ENCODE assay signal across 10 mouse cellular contexts in the genomic region with DNA sequence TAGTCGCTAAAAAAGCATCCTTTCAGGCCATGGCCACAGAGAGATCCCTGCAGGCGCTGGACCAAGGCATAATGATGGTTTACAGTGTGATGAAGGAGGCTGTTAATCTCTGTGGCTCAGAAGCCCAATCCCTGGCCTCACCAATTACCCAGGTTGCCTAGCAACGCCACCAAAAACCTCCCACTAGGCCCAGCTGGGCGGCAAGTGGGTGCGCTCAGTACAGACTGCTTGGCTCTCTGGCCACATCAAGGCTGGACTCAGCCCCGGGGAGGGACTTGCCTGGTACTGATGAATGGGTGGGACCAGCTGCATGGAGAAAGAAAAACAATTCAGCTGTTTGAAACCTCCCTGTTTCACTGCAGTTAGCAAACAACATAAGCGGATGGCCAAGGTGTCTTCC. TPM values are rescaled to one million over a fixed set of nuclear protein-coding genes. Genes with fewer than 3 reads are reported as not detected.
DNase-seq lines count a peak whose midpoint lies in the region; ATAC-seq lines count a peak whose summit lies in the region.
"Had no signal": no experiment of that assay in that cellular context is flagged by ENCODE, and none has a peak within 500 bp of the region (broad histone marks: within the 10 kb centered on the region; RNA-seq: fewer than 3 reads in every experiment).

No protein-coding gene starts in this region.

- peak; percentile 94 for DNase-seq in brain, adult 2 months (ENCODE audit: low read depth, low spot score)
- DNase-seq in forebrain, embryonic 11.5 days (ENCODE audit: low spot score): peak; percentile 71
- peak; percentile 35 for DNase-seq in layer of hippocampus, adult 9-10 months (ENCODE audit: low spot score)
- peak; percentile 72 for DNase-seq in midbrain, embryonic 14.5 days
- DNase-seq in MN1 (ENCODE audit: low spot score): no peak
- DNase-seq in natural killer cell, adult 2 months (ENCODE audit: low spot score in 2 of 2): no peak
- no peak for DNase-seq in spleen, adult 18-20 months
- no peak for DNase-seq in kidney, postnatal 36 days

- WGBS in forebrain, embryonic 11.5 days: 39% methylated on average over 7 of the region's 7 CpGs
- 30% methylated on average over 7 of the region's 7 CpGs for WGBS in midbrain, embryonic 14.5 days

- ATAC-seq in forebrain, embryonic 11.5 days (replicated peaks; ENCODE audit: low FRiP score): peak; percentile 83; the same call in 1 of the 2 replicates
- ATAC-seq in midbrain, embryonic 14.5 days (ENCODE audit: low FRiP score, low TSS enrichment): no peak

- no peaks in the 10 kb centered on the region for H3K36me3 ChIP-seq in forebrain, embryonic 11.5 days (ENCODE audit: control insufficient read depth, insufficient read depth, low read length)
- H3K36me3 ChIP-seq in midbrain, embryonic 14.5 days (ENCODE audit: control insufficient read depth, insufficient read depth, low read length): no peaks in the 10 kb centered on the region
- H3K36me3 ChIP-seq: G1E; heart, embryonic 13.5 days had no signal

- H3K27me3 ChIP-seq in forebrain, embryonic 11.5 days (ENCODE audit: control insufficient read depth, insufficient read depth, low read length): no peaks in the 10 kb centered on the region
- H3K27me3 ChIP-seq in midbrain, embryonic 14.5 days (ENCODE audit: control insufficient read depth, insufficient read depth, low read length): no peaks in the 10 kb centered on the region
- H3K27me3 ChIP-seq: heart, embryonic 13.5 days had no signal

- H3K4me1 ChIP-seq in forebrain, embryonic 11.5 days (replicated peaks; ENCODE audit: control insufficient read depth, insufficient read depth, low read length): no peaks in the 10 kb centered on the region
- H3K4me1 ChIP-seq in midbrain, embryonic 14.5 days (ENCODE audit: control insufficient read depth, insufficient read depth, low read length): peaks cover 5% of the 10 kb centered on the region; the same call in 1 of the 2 replicates
- H3K4me1 ChIP-seq: heart, embryonic 13.5 days had no signal

- H3K27ac ChIP-seq in forebrain, embryonic 11.5 days (ENCODE audit: low read depth, low read length): no peak overlapping the region; the same call in 1 of the 2 replicates
- peak overlapping the region; percentile 32; the same call in 1 of the 2 replicates for H3K27ac ChIP-seq in midbrain, embryonic 14.5 days (replicated peaks; ENCODE audit: low read depth, low read length)
- H3K27ac ChIP-seq: heart, embryonic 13.5 days had no signal

- no peak overlapping the region for H3K9ac ChIP-seq in forebrain, embryonic 11.5 days (ENCODE audit: low read length)
- H3K9ac ChIP-seq in midbrain, embryonic 14.5 days (replicated peaks; ENCODE audit: low read length): no peak overlapping the region
- H3K9ac ChIP-seq: heart, embryonic 13.5 days had no signal

- H3K9me3 ChIP-seq in forebrain, embryonic 11.5 days (ENCODE audit: control insufficient read depth, low read length): no peaks in the 10 kb centered on the region
- H3K9me3 ChIP-seq in midbrain, embryonic 14.5 days (ENCODE audit: control insufficient read depth, low read length): no peaks in the 10 kb centered on the region
- H3K9me3 ChIP-seq: G1E; heart, embryonic 13.5 days had no signal

- H3K4me2 ChIP-seq in forebrain, embryonic 11.5 days (ENCODE audit: low read depth, low read length, severe bottlenecking): no peak overlapping the region
- H3K4me2 ChIP-seq in midbrain, embryonic 14.5 days (ENCODE audit: low read length): no peak overlapping the region
- H3K4me2 ChIP-seq: heart, embryonic 13.5 days had no signal

- no peak overlapping the region for H3K4me3 ChIP-seq in forebrain, embryonic 11.5 days (ENCODE audit: low read depth, low read length)
- no peak overlapping the region for H3K4me3 ChIP-seq in midbrain, embryonic 14.5 days (replicated peaks; ENCODE audit: low read depth, low read length)
- H3K4me3 ChIP-seq: heart, embryonic 13.5 days had no signal

RNA-seq across cellular contexts. Expression of a gene that starts 10.2 kb away (rescaled TPM):
- polyA plus RNA-seq in forebrain, embryonic 11.5 days (2014; fragmentation: Nextera tagmentation; extraction: Ambion mirVana): 0.68 and 1.4 TPM in 2 replicates
- polyA plus RNA-seq in midbrain, embryonic 14.5 days (2014; fragmentation: Nextera tagmentation; extraction: Ambion mirVana): 0.61 and 1.4 TPM in 2 replicates
- polyA plus RNA-seq: G1E had no signal

RNA-seq across cellular contexts. Expression of a gene that starts 47.7 kb away (rescaled TPM):
- polyA plus RNA-seq in forebrain, embryonic 11.5 days (2014; fragmentation: Nextera tagmentation; extraction: Ambion mirVana): 86.9 and 88.4 TPM in 2 replicates
- polyA plus RNA-seq in midbrain, embryonic 14.5 days (2014; fragmentation: Nextera tagmentation; extraction: Ambion mirVana): 83.4 and 96.0 TPM in 2 replicates

Comparison
In these comparisons a context has a peak if more than half of its experiments do, and no peak if none do; other contexts are left out.
1. DNase-seq: peak in brain, adult 2 months (single experiment), forebrain, embryonic 11.5 days (single experiment), layer of hippocampus, adult 9-10 months (single experiment) and midbrain, embryonic 14.5 days (single experiment); none in MN1 (single experiment), natural killer cell, adult 2 months (0 of 2), spleen, adult 18-20 months (0 of 2) and kidney, postnatal 36 days (0 of 2).